Mouse (Mus musculus) small intestine, adult 2 months (tissue): ENCODE measurements around the gene March5. TPM values are rescaled to one million over a fixed set of nuclear protein-coding genes. Genes with fewer than 3 reads are reported as not detected.

Experiments
- H3K27ac ChIP-seq: fragments of 200-500 bp; 2 replicates; pipeline ENCODE4 v1.5.1; 2012; ENCODE audit warnings: low read depth, low read length, control low read depth, inconsistent platforms; ENCODE audit not compliant: insufficient read depth
- H3K27me3 ChIP-seq: fragments of 200-500 bp; 2 replicates; pipeline ENCODE4 v1.6.1; 2012; ENCODE audit warnings: mild to moderate bottlenecking, moderate library complexity, low read length, inconsistent platforms; ENCODE audit not compliant: control insufficient read depth, insufficient read depth
- H3K36me3 ChIP-seq: fragments of 200-500 bp; 2 replicates; pipeline ENCODE4 v1.6.1; 2012; ENCODE audit warnings: mild to moderate bottlenecking, low read length, control low read depth, inconsistent platforms; ENCODE audit not compliant: control insufficient read depth, insufficient read depth
- H3K4me1 ChIP-seq: fragments of 200-500 bp; 2 replicates; pipeline ENCODE4 v1.6.1; 2012; ENCODE audit warnings: low read length, inconsistent platforms, mixed read lengths; ENCODE audit not compliant: control insufficient read depth, insufficient read depth, insufficient read length
- H3K4me3 ChIP-seq: fragments of 200-500 bp; 2 replicates; pipeline ENCODE4 v1.5.1; 2012; ENCODE audit warnings: low read depth, mild to moderate bottlenecking, control low read depth, inconsistent platforms, low read length, moderate library complexity
- CTCF ChIP-seq: fragments of 200-500 bp; IDR thresholded peaks from 2 replicates; pipeline ENCODE4 v1.5.1; 2012; ENCODE audit warnings: low read depth, mild to moderate bottlenecking, control low read depth, inconsistent platforms, low read length, moderate library complexity, mixed read lengths; ENCODE audit not compliant: insufficient replicate concordance, insufficient read length; ENCODE audit errors: extremely low read depth
- POLR2A ChIP-seq: fragments of 200-500 bp; IDR thresholded peaks from 2 replicates; pipeline ENCODE4 v1.6.1; 2012; ENCODE audit warnings: low read depth, mild to moderate bottlenecking, control low read depth, inconsistent platforms, low read length, moderate library complexity
- WGBS: fragments of 180-500 bp; shearing (Covaris S2); methylation state at CpG from one replicate; pipeline ENCODE4 v1.1.7; 2018; 5-methylcytosine and 5-hydroxymethylcytosine counted together
- polyA plus RNA-seq: library from polyadenylated mRNA; depleted of rRNA; stranded (reverse); fragments of >200 nt; gene quantifications from 2 replicates; pipeline ENCODE4 v1.2.3, GENCODE M21; 2012

Gene March5
- polyA plus RNA-seq, 1 experiment, result 25.4 TPM

DNA sequence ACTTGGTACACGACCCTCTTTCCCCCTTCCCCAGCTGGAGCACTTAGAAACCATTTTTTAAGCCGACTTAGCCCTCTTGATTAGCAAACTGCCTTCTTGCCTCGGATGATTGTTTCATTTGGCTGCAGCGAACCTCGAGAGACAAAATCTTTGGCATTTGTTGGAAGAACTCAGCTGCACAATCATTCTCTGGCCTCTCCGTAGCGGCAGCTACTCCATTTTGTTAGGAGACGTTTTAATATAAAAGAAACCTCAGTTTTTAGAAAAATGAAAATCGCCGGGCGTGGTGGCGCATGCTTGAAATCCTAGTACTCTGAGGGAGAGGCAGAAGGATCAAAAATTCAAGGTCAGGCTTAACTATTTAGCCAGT lies 31.9 kb upstream of the March5 start:
- peaks cover 2% of the 10 kb centered on the region; the same call in 1 of the 2 replicates for H3K27me3 ChIP-seq
- H3K4me3 ChIP-seq, result peak overlapping the region; percentile 80
- TF ChIP-seq POLR2A, result no peak
- peaks cover 6% of the 10 kb centered on the region; the same call in 1 of the 2 replicates for H3K4me1 ChIP-seq
- no peaks in the 10 kb centered on the region; the same call in 1 of the 2 replicates for H3K36me3 ChIP-seq
- H3K27ac ChIP-seq, result peak overlapping the region; percentile 91
- WGBS, result under 1% methylated on average over 12 of the region's 12 CpGs

DNA sequence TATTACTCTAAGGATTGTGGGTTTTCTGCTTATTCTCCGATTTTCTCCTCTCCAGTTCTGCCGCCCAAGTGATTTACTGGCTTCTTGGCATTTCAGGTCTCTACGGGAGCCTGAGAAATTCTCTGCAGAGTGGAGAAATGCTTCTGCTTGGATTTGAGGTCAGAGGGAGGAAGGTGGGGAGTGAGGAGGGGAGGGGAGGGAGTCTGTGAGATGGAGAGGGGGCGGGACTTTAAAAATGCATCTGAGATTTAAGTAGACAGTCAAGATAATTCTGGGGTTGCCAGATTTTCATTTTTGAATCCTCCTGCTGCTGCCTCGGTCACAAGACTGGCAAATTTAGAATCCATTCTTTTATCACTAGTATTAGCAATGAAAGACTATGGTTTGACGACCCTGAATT lies 31.4 kb upstream of the March5 start:
- peak overlapping the region; percentile 91; the same call in 1 of the 2 replicates for H3K27ac ChIP-seq
- peak overlapping the region; percentile 16; the same call in 1 of the 2 replicates for H3K4me3 ChIP-seq
- H3K4me1 ChIP-seq, result peaks cover 6% of the 10 kb centered on the region; the same call in 1 of the 2 replicates
- H3K36me3 ChIP-seq, result no peaks in the 10 kb centered on the region
- TF ChIP-seq POLR2A, result no peak
- no peak for TF ChIP-seq CTCF
- peaks cover 2% of the 10 kb centered on the region; the same call in 1 of the 2 replicates for H3K27me3 ChIP-seq
- WGBS, result 10% methylated on average over 6 of the region's 6 CpGs

DNA sequence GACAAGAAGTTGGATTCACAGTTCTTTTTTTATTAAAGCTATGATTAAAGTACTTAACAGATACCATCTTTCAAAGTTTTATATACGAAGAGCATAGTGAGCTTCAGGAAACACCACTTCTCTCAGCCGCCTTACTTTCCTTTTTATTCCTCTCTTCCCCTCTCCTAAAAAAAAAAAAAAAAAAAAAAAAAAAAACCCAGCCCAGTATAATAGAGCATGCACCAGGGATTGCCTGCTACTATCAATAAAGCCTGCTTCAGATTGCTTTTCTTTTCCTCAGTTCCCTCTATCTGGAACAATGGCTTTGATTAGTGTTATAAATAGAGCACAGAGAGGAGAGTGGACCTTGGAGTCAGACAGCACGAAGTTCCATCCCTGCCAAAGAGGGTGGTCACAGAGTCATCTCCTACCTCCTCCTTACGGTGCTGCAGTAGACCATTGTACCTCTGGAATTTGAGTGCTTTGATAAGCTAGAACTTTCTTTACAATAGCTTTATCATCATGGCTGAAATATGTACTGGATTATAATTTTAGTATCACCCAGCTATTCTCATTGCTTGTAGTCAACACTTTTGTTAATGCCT lies 30.4 kb upstream of the March5 start:
- H3K4me1 ChIP-seq, result peaks cover 6% of the 10 kb centered on the region; the same call in 1 of the 2 replicates
- no peak overlapping the region for H3K4me3 ChIP-seq
- H3K27ac ChIP-seq, result no peak overlapping the region
- H3K36me3 ChIP-seq, result no peaks in the 10 kb centered on the region
- H3K27me3 ChIP-seq, result peaks cover 2% of the 10 kb centered on the region; the same call in 1 of the 2 replicates
- 47% methylated on average over 4 of the region's 4 CpGs for WGBS
- TF ChIP-seq CTCF (no peak), POLR2A (no peak)

DNA sequence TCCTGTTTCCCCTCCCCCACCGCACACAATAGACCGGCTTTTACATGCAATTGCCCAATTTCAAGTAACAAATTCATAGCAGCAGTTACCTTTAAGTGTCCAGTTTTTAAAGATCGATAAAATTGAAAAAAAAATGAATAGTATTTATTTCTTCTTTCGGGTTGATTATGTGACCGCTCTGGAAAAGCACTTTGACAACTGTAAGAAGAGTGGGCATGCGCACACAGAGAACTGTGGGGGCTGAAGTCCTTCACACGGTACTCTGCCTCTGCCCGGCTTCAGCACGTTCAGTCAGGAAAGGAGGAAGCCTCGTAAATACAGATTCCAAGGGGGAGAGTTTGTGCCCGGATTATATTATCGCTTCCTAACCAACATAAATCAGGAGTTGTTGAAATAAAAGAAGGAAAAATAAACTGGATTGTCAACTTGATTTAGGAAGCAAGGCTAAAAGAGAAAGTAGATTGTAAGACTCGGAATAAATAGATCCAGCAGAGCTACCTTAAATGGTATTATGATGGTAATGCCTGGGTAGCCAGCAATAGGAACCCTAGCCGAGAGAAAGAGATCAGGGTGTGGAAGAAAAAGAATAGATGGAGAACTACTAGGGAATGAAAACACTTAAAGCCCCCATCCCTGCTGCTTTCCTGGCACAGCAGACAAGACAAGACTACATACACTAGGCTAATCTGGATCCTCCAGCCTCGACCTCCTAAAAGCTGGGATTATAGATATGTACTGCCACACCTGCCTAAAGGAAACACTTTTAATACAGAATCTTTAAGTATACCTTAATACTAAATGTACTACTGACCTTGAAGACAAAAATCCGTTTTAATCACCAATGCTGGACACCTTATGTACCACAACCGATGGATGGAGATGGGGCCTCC lies 29.3 kb upstream of the March5 start:
- WGBS, result 16% methylated on average over 17 of the region's 17 CpGs

DNA sequence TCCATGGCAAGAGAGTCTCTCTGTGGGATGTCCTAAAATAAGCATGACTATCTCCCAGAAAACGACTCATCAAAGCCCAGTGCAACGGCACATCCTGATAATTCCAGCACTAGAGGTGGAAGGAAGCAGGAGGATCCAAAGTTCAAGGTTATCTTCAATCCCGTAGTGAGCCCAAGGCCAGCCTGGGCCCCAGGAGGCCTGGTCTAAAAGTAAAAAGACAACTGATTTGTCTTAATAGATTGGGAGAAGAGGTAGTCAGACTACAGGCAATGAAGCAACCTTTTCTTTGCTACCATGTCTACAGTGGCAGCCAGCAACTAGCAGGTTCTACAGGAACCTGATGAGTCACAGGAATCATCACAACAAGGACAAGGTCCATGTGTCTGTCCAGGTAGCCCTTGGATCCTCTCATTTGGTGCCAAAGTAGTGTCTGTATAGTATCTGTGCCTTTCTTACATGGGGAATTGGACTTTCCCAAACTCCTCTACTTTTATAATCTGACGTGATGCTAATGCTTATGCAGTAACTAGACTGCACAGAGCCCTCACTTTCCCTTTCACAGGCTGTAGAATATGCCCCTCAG lies 18.9 kb upstream of the March5 start:
- Histone ChIP-seq H3K4me3 (no peak overlapping the region), H3K27ac (no peak overlapping the region), H3K27me3 (no peaks in the 10 kb centered on the region), H3K36me3 (no peaks in the 10 kb centered on the region), H3K4me1 (no peaks in the 10 kb centered on the region; the same call in 1 of the 2 replicates)
- TF ChIP-seq CTCF (no peak), POLR2A (no peak)
- WGBS, result 41% methylated on average over 4 of the region's 4 CpGs

More for the DNA sequence above, 29.3 kb upstream of the March5 start:
- no peaks in the 10 kb centered on the region for H3K36me3 ChIP-seq
- H3K27ac ChIP-seq, result no peak overlapping the region
- no peak for TF ChIP-seq CTCF
- no peak for TF ChIP-seq POLR2A
- no peaks in the 10 kb centered on the region for H3K27me3 ChIP-seq
- H3K4me1 ChIP-seq, result no peaks in the 10 kb centered on the region; the same call in 1 of the 2 replicates
- H3K4me3 ChIP-seq, result peak overlapping the region; percentile 44; the same call in 1 of the 2 replicates

DNA sequence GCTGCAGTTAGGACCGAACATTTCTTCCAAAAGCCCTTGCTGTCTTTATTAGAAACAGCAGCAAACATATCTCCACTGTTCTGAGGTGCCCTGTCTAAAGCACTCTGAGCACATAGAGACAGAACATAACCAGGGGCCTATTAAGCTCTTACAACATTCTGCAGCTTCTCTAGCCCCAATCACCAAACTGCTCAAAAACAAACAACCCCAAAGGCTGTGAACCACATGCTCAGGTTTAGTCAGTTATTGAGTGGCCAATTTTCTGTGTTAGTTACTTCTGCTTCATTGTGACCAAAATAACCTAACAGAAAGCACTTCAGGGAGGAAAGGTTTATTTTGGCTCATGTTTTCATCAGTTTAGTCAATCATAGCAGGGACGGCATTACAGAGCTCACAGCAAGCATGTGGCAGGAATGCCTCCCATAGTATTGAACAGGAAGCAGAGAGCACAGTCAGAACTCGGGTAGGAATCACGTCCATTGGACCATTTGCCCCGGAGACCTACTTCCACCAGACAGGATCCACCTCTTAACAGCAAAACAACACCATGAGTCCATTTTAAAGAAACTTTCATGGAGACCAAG lies 14.8 kb upstream of the March5 start:
- Histone ChIP-seq H3K4me1 (no peaks in the 10 kb centered on the region; the same call in 1 of the 2 replicates), H3K36me3 (no peaks in the 10 kb centered on the region), H3K27ac (no peak overlapping the region), H3K27me3 (no peaks in the 10 kb centered on the region), H3K4me3 (no peak overlapping the region)
- TF ChIP-seq POLR2A (no peak), CTCF (no peak)
- 74% methylated on average over 5 of the region's 5 CpGs for WGBS
